Mouse (Mus musculus): ENCODE measurements around the gene Cyb5d1. TPM values are rescaled to one million over a fixed set of nuclear protein-coding genes. Genes with fewer than 3 reads are reported as not detected.
"Not testable (repeated sequence)": the region's sequence is repeated elsewhere in the genome, so short reads cannot be mapped to it uniquely, and the experiment has no call there.

Gene Cyb5d1
- 10 to 100 TPM; 37.9 to 39.8 TPM for total RNA-seq (2021)

DNA sequence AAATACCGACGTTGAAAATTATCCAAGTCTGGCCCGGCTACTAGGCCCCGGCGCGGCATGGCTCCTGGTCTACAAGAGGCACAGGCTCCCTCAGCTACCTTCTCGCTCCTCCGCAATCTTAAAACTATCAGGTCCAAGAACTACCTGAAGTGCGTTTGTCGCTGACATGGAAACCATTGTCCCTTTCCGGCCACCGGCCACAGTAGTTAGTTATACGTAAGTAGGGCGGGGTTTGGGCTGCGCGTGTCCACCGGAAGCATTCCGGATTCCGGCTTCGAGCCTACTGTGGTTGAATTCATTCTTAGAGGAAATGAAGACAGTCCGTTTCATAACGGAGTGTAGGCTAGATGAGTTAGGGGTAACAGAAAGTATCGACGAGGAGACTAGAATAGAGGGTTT, at the start of gene Cyb5d1, which contains the start of gene Naa38:
Gene Cyb5d1 (minus strand): TSS at position 397 of the 399 bp plus-strand sequence.
Gene Naa38 (plus strand): TSS at position 253 of the 399 bp plus-strand sequence.
- intact Hi-C loops (cut with DNase I) = not testable (repeated sequence)

DNA sequence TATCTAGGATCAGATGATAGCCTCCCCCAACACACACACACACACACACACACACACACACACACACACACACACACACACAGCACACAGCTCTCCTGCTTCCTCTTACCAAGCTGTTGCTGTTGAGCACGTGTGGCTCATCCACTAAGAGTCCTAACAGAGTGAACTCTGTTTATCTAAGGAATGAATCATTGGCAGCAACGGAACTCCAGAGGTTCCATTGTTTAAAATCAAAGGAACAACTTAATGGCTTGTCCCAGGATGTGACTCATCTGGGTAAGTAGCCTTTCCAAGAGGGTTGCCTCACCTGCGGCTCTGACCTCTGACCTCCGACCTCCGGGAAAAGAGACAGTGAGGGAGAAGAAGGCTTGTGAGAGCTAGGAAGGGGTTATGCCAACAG, 47.9 kb upstream of the Cyb5d1 start:
- DNase-seq (ENCODE audit: extremely low spot score in 1 of 2, low spot score in 2 of 2) = peak in 1 of 2 experiments; percentile 68
- intact Hi-C loops (cut with DNase I) = loop anchor here (5.0 kb wide), 1 partner anchor 69 kb away; no protein-coding TSS in a partner anchor

More for the DNA sequence above, at the start of gene Cyb5d1, which contains the start of gene Naa38:
- peak; percentile 88 to 91 for DNase-seq (ENCODE audit: extremely low spot score in 1 of 2, low spot score in 2 of 2)

DNA sequence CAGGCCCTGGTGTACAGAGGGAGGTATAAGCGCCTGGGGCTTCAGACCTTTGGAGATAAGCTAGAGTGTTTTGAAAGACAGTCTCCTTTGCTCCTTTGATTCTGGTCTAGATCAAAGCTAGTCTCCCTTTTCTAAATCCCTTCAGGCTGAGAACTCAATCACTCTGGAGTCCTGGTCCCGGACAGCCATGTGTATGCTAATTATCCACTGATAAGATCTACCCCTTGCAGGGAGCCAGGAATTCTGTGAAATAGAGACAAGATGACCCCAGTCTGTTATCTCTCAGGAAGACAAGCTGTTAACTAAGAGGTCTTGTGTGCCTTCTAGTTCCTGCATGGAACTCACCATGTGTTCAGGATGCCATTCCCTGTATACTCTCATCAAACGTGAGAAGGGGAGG, 41.9 kb upstream of the Cyb5d1 start:
- intact Hi-C loops (cut with DNase I) = no loop called here
- DNase-seq (ENCODE audit: extremely low spot score in 1 of 2, low spot score in 2 of 2) = no peak

DNA sequence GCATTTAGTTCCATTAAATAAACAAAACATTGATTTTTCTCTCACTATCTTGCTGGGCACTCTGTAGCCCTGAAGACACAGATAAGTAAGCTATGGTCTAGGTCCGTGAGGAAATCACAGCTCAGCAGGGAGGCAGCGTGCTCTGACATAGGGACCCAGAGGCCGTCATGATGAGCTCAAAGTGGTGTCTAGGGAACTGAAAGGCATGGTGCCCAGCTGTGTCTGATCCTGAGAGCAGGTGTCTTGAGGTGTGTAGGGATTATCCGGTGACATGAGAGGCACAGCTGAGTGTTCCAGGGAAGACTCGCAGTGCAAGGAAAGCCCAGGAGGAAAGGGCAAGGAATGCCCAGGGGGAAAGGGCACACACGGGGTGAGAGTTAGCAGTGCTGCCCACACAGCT, 37.8 kb upstream of the Cyb5d1 start:
- DNase-seq (ENCODE audit: extremely low spot score in 1 of 2, low spot score in 2 of 2) = no peak
- intact Hi-C loops (cut with DNase I) = loop anchor here (2.0 kb wide), 1 partner anchor 32 kb away; no protein-coding TSS in a partner anchor

DNA sequence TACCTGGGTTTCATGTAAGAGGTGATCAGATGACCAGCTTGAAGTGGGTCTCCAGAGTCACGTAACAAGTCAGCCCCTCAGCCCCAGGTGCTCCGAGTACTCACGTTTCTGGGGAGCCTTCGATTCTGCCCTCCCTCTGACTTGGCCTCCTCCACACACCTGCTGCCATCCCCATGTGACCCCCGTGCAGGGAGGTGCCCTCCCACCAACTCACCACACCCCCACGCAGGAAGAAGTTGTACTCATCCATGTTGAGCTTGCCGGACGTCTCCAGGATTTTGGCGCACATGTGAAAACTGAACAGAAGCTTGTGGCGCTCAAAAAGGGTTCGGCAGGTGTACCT, 37.2 kb upstream of the Cyb5d1 start:
- intact Hi-C loops (cut with DNase I) = loop anchor here (2.0 kb wide), 1 partner anchor 32 kb away; no protein-coding TSS in a partner anchor
- no peak for DNase-seq (ENCODE audit: extremely low spot score in 1 of 2, low spot score in 2 of 2)

DNA sequence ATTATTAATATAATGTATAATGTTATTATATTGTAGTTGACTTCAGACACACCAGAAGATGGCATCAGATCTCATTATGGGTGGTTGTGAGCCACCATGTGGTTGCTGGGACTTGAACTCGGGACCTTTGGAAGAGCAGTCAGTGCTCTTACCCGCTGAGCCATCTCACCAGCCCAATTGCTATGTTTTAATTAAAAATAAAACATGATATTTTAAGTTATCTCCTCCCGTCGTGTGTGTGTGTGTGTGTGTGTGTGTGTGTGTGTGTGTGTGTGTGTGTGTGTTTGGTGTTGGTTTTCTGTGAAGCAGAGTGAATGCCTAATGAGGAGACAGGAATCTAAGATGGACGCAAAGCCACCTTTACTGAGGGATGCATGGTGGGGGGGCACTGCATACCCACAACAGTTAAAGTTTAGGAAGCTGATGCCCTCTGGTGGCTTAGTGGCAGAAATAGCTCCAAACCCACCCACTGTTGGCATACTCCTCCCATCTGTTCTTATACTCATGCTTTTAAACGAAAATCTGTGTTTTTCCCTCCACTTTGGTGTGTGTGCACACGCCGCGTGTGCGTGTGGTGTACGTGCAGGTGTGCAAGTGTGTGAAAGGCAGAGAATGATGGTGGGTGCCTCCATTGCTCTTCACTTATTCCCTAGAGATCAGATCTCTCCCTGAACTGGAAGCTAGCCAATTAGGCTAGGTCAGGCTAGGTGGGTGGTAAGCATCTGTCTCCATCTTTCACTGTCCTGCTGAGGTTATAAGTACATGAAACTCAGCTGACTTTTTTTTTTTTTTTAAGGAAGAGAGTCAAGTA, 36.6 kb upstream of the Cyb5d1 start:
- peak; percentile 76 to 80 for DNase-seq (ENCODE audit: extremely low spot score in 1 of 2, low spot score in 2 of 2)
- intact Hi-C loops (cut with DNase I) = loop anchor here (2.0 kb wide), 1 partner anchor 31 kb away; no protein-coding TSS in a partner anchor

DNA sequence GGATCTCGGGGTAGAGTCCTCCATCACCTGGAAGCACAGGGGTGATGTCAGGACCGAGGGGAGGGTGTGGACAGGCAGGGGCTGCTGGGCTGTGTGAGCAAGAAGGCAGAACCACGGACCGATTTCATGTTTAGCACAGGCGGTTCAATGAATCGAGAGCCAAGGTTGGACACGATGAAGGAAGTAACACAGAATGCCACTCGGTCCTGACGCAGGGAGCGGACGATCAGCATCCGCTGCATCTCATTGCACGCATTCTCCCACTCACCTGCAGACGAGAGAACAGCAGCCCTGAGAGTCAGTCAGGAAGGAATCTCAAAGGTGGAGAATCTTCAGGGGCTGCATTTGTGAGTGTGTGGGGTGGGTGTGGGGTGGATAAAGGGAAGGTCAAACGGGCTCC, 35.2 kb upstream of the Cyb5d1 start:
- intact Hi-C loops (cut with DNase I) = no loop called here
- no peak for DNase-seq (ENCODE audit: extremely low spot score in 1 of 2, low spot score in 2 of 2)

DNA sequence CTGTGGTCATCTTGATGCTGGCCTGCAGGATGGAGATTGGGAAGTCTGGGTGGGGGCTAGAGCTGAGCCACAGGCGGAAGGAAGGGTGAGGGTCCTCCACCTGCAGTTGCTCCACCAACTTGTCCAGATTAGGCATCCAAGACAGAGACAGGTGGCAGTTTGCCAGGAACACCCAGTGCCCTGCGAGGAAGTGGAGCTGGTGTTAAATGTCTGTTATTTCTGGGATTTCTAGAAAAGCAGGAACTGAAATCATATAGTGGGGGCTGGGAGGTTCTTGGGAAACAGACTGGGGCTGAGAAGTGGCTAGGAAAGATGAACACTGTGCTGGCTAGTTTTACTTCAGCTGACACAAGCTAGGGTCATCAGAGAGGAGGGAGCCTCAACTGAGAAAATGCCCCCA, 33.9 kb upstream of the Cyb5d1 start:
- intact Hi-C loops (cut with DNase I) = loop anchor here (5.0 kb wide), 1 partner anchor 73 kb away; no protein-coding TSS in a partner anchor
- peak in 1 of 2 experiments; percentile 61 for DNase-seq (ENCODE audit: extremely low spot score in 1 of 2, low spot score in 2 of 2)

DNA sequence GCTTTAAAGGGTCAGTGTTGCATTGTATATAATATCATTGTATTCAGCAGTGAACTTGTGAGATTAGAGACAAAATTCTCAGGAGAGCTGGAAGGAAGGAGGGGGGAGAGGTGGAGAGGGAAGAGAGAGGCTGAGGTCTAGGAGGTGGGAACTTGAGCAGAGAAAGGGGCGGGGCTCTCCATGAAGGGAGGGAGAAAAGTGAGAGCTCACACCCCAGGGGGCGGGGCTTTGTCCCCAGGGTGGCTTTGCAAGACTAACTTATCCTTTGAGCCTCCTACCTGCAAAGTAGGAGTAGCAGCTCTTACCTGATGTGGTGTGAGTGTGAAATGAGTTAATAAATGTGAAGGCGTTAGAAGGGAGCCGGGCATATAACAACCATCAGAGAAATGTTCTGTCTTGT, 33.3 kb upstream of the Cyb5d1 start:
- intact Hi-C loops (cut with DNase I) = loop anchor here (5.0 kb wide), 1 partner anchor 74 kb away; no protein-coding TSS in a partner anchor
- peak in 1 of 2 experiments; percentile 70 for DNase-seq (ENCODE audit: extremely low spot score in 1 of 2, low spot score in 2 of 2)

DNA sequence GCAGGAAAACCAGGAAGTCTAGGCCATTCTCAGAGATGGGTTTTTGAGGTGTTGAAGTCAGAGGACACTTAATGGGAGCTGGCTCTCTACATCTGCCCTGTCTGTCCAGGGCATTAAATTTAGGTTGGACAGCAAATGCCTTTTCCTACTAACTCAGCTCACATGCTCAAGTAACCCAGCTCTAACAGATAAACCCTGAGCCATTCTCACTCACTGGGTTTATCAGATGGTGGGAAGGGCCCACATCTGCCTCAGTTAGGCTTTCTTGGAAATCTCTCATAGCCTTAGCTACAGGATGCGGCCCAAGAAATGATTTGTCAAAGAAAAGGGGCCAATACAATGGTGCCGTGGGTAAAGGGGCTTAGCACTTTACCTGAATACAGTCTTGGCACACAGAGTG, 30.8 kb upstream of the Cyb5d1 start:
- intact Hi-C loops (cut with DNase I) = loop anchor here (5.0 kb wide), 1 partner anchor 76 kb away; no protein-coding TSS in a partner anchor
- DNase-seq (ENCODE audit: extremely low spot score in 1 of 2, low spot score in 2 of 2) = no peak

DNA sequence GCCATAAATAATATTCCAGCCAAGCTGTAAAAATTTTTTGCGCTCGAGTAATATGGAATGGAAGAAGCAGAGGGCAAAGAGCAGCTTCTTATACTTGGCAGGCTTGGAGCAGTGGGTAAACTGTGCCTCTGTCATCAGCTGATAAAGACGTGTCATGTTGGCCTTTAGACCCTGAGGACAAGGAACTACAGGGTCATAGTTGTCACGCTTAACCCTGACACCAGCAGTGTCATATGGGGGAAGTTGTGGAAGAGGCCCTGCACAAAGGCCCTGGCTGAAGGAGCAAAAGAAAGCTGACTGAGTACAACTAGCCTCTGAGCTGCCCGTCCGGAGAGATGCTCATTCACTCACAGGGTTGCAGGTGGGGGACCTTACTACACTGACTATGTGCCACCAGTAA, 28.5 kb upstream of the Cyb5d1 start:
- no peak for DNase-seq (ENCODE audit: extremely low spot score in 1 of 2, low spot score in 2 of 2)
- intact Hi-C loops (cut with DNase I) = no loop called here

DNA sequence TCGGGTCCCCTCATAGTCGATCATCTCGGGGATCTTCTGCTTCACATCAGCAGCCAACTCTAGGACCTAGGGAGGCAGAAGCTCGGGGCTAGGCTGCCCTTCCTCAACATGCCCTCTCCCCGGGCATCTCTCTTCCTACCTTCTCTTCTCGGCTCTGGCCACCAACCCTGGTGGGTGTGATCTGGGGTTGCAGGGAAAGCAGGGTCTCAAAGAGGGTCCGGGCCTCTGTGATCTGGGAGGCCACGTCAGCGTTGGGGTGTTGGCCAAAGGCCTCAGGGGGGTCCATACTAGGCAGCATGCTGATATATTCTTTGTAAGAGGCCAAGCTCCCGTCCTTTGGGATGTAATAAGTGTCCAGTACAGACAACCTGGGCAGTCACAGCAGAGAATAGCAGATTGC, 27.4 kb upstream of the Cyb5d1 start:
- DNase-seq (ENCODE audit: extremely low spot score in 1 of 2, low spot score in 2 of 2) = no peak
- intact Hi-C loops (cut with DNase I) = no loop called here

DNA sequence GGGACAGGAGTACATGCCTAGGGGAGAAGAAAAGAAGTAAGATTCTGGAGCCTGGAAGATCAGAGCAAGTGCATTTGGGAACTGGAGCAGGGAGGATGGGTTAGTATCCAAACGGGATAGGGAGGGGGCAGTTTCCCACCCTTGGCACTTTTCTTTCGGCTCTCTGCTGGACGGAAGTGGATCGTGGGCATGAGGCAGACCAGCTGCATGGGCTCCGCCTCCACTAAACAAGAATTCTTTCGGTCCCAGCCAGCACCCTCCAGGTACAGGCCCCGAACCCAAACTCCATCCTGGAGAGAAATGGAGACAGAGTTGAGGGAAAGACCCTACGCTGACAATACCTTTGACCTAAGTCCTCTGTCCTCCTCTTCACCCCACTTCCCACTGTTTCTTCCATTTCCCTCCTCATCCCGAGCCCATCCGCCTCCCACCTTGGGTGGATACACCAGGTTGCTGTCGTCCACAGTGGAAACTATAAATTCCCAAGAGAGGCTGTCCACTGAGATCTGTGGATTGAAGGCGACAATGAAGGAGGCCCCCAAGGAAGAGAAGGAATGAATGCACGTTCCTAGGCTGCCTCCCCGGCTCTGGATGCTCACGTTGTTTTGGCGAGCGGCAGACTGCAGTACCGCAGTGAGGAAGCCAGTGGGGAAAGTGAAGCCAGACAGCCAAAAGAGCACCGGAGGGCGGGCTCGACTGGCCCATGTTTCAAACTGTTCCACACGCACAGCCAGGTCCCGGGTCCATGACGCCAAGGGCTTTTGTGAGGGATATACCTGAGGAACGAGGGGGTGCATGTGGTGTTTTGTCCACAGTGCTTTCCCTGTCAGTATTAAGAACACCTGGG, 25.9 kb upstream of the Cyb5d1 start:
- peak in 1 of 2 experiments; percentile 29 for DNase-seq (ENCODE audit: extremely low spot score in 1 of 2, low spot score in 2 of 2)
- intact Hi-C loops (cut with DNase I) = no loop called here

DNA sequence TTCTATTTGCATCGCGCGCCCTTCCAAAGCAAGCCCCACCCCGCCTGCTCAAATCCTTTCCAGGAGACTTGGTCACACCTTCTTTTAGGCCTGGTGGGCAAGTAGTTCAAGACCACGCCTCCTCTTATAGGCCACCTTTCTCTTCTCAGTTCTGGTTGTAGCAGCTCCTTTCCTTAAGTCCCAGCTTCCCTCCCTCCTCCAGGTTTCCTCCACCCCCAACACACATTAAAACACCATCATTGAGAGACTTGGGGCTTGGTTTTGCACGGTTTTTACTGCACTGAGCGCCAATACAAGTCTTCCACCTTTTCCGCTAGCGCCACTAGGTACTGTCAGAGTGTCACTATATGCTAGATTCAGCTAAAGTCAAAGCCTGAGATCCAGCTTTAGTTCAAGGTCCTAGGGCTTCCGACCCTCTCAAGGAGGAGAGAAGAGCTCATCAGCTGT, 25.1 kb upstream of the Cyb5d1 start:
- DNase-seq (ENCODE audit: extremely low spot score in 1 of 2, low spot score in 2 of 2) = no peak
- intact Hi-C loops (cut with DNase I) = no loop called here

DNA sequence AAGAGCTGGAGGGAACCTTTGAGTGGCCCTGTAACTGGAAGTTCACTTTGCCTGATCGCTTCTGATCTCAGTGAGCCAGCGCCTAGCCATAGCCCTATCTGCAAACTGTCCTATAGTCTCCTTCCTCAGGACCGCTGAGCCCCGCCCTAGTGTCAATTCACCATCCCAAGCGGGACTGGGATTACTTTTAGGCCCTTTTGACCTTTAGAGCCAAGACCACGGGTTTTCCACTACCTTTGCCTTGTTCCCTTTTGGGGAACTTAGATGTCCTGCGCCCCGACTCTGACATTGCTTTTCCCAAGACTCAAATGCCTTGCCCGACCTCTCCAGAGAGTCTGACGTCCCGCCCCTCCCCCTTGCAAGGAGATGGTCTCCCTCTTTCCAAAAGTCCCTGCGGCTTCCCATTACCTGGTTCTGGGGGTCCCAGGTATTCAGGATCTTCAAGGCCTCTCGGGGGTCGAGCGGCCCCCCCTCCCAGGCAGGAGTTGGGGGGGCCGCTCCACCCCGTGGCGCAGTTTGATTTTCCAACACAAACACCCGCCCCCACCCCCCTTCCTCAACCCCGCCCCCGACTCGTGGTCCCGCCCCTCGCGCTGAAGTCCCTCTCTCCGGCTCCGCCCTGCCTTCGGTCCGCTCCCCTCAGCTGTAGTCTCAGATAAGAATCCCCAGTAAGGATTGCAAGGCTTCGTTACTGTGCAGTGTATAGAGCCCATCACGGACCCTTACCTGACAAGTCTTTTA, 24.6 kb upstream of the Cyb5d1 start:
- intact Hi-C loops (cut with DNase I) = loop anchor here (10.0 kb wide), 1 partner anchor 325 kb away; the partner anchor contains the start of gene Per1
- peak in 1 of 2 experiments; percentile 69 for DNase-seq (ENCODE audit: extremely low spot score in 1 of 2, low spot score in 2 of 2)

DNA sequence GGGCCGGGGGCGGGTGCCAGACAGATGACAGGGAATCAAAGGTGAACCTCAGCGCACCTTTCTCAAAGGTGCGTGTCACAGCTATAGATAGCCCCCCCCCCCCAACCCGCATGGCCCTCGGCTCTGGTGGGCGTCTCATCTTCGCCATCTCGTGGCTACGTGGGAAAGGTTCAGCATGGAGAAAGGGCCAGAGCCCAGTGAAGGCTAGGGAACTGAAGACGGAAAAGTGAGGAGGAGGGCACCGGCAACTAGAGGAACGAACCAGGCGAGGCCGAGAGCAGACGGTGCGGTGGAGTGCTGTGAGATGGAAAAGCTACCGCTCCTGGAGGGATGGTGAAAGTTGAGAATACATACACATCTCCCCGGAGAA, 24.0 kb upstream of the Cyb5d1 start:
- intact Hi-C loops (cut with DNase I) = loop anchor here (10.0 kb wide), 1 partner anchor 325 kb away; the partner anchor contains the start of gene Per1
- DNase-seq (ENCODE audit: extremely low spot score in 1 of 2, low spot score in 2 of 2) = peak in 1 of 2 experiments; percentile 69

DNA sequence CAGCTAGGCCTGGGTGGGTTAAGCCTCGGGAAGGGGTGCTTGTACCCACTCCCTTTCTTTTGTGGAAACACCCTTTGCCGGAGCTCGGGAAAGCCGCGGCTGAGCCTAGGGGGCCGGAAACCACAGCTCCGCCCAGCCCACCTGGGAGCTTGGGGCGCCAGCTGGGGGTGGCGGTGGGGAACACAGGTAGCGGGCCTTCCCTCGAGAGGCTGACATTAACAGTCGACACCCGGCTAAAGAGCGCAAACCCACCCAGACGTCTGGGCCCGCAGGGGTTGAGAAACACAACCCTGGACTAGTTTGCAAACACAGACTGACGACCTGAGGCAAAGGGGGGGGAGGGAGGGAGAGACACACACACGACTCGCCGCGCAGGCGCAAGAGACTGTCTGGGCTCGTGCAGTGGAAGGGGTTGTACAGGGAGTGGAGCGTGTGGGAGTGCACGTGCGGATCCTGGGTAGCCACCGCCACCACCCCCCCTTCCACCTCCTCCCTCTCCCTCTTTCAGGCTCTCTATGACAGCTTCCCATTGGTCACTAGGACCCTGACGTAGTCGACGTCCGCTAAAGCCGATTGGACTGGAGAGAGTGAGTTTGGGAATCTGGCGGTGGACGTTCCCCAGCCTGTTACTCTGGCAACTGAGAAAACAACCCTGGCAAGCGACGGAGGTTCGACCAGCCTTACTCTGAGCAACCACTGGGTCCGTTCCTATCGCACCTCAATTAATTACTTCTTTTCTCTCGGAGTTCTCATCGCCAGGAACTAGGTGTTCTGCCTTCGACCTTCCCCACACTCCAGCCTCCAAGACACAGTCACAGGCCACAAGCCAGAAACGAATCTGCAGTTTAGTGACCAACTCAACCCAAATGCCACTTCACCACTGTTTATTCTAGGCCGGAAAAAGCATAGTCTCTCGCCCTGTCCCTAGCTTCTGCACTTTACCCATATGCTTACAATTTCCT, 23.3 kb upstream of the Cyb5d1 start:
- intact Hi-C loops (cut with DNase I) = loop anchor here (10.0 kb wide), 1 partner anchor 324 kb away; the partner anchor contains the start of gene Per1

More for the DNA sequence above, 23.3 kb upstream of the Cyb5d1 start:
- DNase-seq (ENCODE audit: extremely low spot score in 1 of 2, low spot score in 2 of 2) = peak; percentile 95 to 97

Measured in left cerebral cortex, postnatal 10 days (tissue).